Mouse (Mus musculus): Measurements from ENCODE around the gene Mrpl58.

- TF ChIP-seq CTCF (IDR thresholded peaks at IDR 0.05) (no peak), EP300 (IDR thresholded peaks at IDR 0.05) (no peak)
Measured at GRCm38 (mm10) chr11:115446906-115447305, 43.4 kb downstream of the Mrpl58 start.
